Mouse (Mus musculus) myocyte (in vitro differentiated cells): ENCODE measurements around the gene Prkg1. TPM values are rescaled to one million over a fixed set of nuclear protein-coding genes. Genes with fewer than 3 reads are reported as not detected.

Source experiments
- H3K27me3 ChIP-seq: one replicate; pipeline ENCODE4 v1.6.1; 2011; ENCODE audit not compliant: control insufficient read depth, insufficient read depth, insufficient read length
- H3K36me3 ChIP-seq: one replicate; pipeline ENCODE4 v1.6.1; 2011; ENCODE audit not compliant: control insufficient read depth, insufficient read depth
- H3K4me2 ChIP-seq: one replicate; pipeline ENCODE4 v1.6.1; 2011; ENCODE audit warnings: low read depth, control low read depth
- H3K4me3 ChIP-seq: one replicate; pipeline ENCODE4 v1.5.1; 2011; ENCODE audit warnings: mild to moderate bottlenecking, control low read depth, moderate library complexity
- H3K79me2 ChIP-seq: one replicate; pipeline ENCODE4 v1.6.1; 2011; ENCODE audit not compliant: control insufficient read depth, insufficient read depth
- H3ac ChIP-seq: one replicate; pipeline ENCODE4 v1.6.1; 2011; ENCODE audit not compliant: control insufficient read depth, insufficient read length
- CEBPB ChIP-seq: IDR thresholded peaks from 2 replicates; pipeline ENCODE4 v1.6.1; 2011; ENCODE audit warnings: mild to moderate bottlenecking, moderate library complexity; ENCODE audit not compliant: poor library complexity, insufficient read depth, severe bottlenecking
- E2F4 ChIP-seq: IDR thresholded peaks from one replicate; pipeline ENCODE4 v1.6.1; 2011; ENCODE audit warnings: mild to moderate bottlenecking, control low read depth, moderate library complexity; ENCODE audit not compliant: insufficient read depth
- MAX ChIP-seq: IDR thresholded peaks from one replicate; pipeline ENCODE4 v1.6.1; 2011; ENCODE audit warnings: low read depth, mild to moderate bottlenecking, control low read depth
- MYOD1 ChIP-seq, 3 experiments: IDR thresholded peaks; one replicate each; pipeline ENCODE4 v1.6.1; 2011; ENCODE audit warnings: control low read depth in 2 of 3, low read depth in 2 of 3, mild to moderate bottlenecking in 2 of 3, moderate library complexity in 1 of 3; ENCODE audit not compliant: insufficient read length in 2 of 3, control insufficient read depth in 1 of 3
- MYOG ChIP-seq, 3 experiments: IDR thresholded peaks; one replicate each; pipeline ENCODE4 v1.6.1; 2011; ENCODE audit warnings: control low read depth in 2 of 3, low read depth in 2 of 3, mild to moderate bottlenecking in 2 of 3; ENCODE audit not compliant: insufficient read length in 2 of 3, control insufficient read depth in 1 of 3, insufficient read depth in 1 of 3
- POLR2A ChIP-seq: IDR thresholded peaks from one replicate; pipeline ENCODE4 v1.6.1; 2011; ENCODE audit warnings: low read depth, mild to moderate bottlenecking, control low read depth, moderate library complexity; ENCODE audit not compliant: insufficient read length
- POLR2AphosphoS2 ChIP-seq: IDR thresholded peaks from one replicate; pipeline ENCODE4 v1.6.1; 2011; ENCODE audit warnings: low read depth, control low read depth; ENCODE audit not compliant: insufficient read length
- REST ChIP-seq: IDR thresholded peaks from one replicate; pipeline ENCODE4 v1.6.1; 2011; ENCODE audit warnings: mild to moderate bottlenecking, control low read depth, moderate library complexity; ENCODE audit not compliant: insufficient read depth, insufficient read length
- SRF ChIP-seq: IDR thresholded peaks from one replicate; pipeline ENCODE4 v1.6.1; 2011; ENCODE audit warnings: low read depth; ENCODE audit not compliant: control insufficient read depth, insufficient read length
- TCF12 ChIP-seq: IDR thresholded peaks from one replicate; pipeline ENCODE4 v1.6.1; 2011; ENCODE audit warnings: mild to moderate bottlenecking, control low read depth; ENCODE audit not compliant: poor library complexity, insufficient read depth, severe bottlenecking
- TCF3 ChIP-seq: IDR thresholded peaks from one replicate; pipeline ENCODE4 v1.6.1; 2011; ENCODE audit warnings: low read depth, control low read depth; ENCODE audit not compliant: insufficient read length
- USF1 ChIP-seq: IDR thresholded peaks from one replicate; pipeline ENCODE4 v1.6.1; 2011; ENCODE audit warnings: low read depth, mild to moderate bottlenecking, control low read depth, moderate library complexity
- polyA plus RNA-seq: library from polyadenylated mRNA; unstranded; fragments of >200 nt; fragmentation: generic; extraction: Trizol; gene quantifications from one replicate; pipeline ENCODE4 v1.2.1, GENCODE M21; 2012; ENCODE audit warnings: missing spikeins

Prkg1 gene
- polyA plus RNA-seq, 1 experiment, result 1.7 TPM

DNA sequence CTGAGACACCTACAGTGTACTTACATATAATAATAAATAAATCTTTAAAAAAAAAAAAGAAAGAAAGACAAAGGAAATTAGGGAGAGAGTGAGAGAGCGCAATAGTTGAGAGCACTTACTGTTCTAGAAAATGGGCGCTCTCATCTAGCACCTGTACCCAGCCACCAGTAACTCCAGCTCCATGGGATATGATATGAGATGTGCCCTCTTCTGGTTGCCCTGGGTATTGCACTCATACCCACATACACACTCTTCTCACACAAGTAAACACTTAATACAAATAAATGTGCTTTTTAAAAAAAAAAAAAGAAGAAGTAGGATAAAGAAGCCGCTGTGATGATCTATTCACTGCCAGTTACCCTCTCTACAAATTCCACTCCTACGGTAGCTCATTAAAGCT is 718.2 kb downstream of the Prkg1 start:
- TF ChIP-seq TCF3 (no peak), E2F4 (no peak), SRF (no peak), MYOG (IDR thresholded peaks at IDR 0.05; ENCODE audit: control insufficient read depth in 1 of 3, insufficient read depth in 1 of 3, insufficient read length in 2 of 3, low read depth in 2 of 3) (no peak), POLR2AphosphoS2 (no peak), CEBPB (no peak), TCF12 (no peak), REST (no peak), POLR2A (no peak), MAX (no peak), USF1 (no peak), MYOD1 (IDR thresholded peaks at IDR 0.05; ENCODE audit: control insufficient read depth in 1 of 3, insufficient read length in 2 of 3, low read depth in 2 of 3) (no peak)
- Histone ChIP-seq H3K36me3 (no peaks in the 10 kb centered on the region), H3K4me3 (no peak overlapping the region), H3K79me2 (no peaks in the 10 kb centered on the region), H3K27me3 (no peaks in the 10 kb centered on the region), H3K4me2 (no peak overlapping the region), H3ac (no peak overlapping the region)

DNA sequence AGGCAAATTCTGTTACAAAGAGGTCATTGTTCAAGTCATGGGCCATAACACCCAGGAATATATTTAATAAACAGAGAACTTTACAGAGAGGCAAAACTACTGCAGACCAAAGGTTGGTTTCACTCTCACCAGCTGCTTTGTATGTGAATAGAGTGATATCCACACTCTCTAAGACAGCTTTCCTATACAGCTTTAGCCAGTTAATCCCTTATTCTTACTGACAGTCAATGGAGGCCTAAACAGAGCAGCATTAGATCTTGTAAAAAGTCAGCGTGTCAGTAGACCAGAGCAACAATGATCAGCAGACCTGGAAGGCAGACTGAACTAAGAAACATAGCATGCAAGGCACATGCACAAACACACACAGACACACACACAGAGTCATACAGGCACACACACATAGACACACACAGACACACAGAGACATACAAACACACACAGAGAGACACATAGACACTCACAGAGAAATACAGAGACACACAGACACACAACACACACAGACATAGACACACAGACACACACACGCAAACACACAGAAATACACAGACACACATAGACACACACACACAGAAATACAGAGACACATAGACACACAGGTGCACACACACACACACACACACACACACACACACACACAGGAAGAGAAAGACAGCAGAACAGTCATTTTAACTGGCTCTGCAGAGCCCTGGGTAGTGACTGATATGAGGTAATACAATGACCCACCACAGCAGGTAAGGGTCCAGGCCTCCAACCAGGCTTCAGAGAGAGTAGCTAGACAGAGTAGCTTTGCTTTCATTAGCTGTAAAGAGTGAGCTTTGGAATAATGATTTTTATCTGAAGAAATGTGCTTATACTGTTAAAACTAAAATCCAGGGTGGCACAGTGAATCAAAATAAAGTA is 723.6 kb downstream of the Prkg1 start:
- no peak overlapping the region for H3ac ChIP-seq
- H3K27me3 ChIP-seq, result no peaks in the 10 kb centered on the region
- no peak overlapping the region for H3K4me2 ChIP-seq
- no peaks in the 10 kb centered on the region for H3K36me3 ChIP-seq
- TF ChIP-seq TCF12 (no peak), SRF (no peak), TCF3 (no peak), CEBPB (no peak), POLR2AphosphoS2 (no peak), MAX (no peak), MYOD1 (IDR thresholded peaks at IDR 0.05; ENCODE audit: control insufficient read depth in 1 of 3, insufficient read length in 2 of 3, low read depth in 2 of 3) (no peak), POLR2A (no peak), E2F4 (no peak), USF1 (no peak), REST (no peak), MYOG (IDR thresholded peaks at IDR 0.05; ENCODE audit: control insufficient read depth in 1 of 3, insufficient read depth in 1 of 3, insufficient read length in 2 of 3, low read depth in 2 of 3) (no peak)
- H3K4me3 ChIP-seq, result no peak overlapping the region
- no peaks in the 10 kb centered on the region for H3K79me2 ChIP-seq

DNA sequence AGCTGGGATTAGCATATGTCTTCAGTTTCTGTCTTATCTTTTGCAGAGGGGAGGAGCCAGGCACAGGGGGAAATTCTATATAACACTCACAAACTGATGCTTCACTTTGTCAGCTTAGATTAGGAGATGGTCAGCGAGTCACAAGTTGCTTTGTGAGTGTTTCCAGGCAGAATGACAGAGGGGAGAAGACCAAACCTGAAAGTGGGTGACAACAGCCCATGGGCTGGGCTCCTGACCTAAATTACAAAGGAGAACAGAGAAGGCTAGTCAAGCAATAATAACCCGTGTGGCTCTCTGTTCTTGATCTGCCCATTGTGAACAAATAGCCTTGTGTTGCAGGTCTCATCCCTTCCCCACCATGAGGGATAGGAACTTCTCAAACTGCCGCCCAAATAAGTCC is 725.9 kb downstream of the Prkg1 start:
- Histone ChIP-seq H3ac (no peak overlapping the region), H3K79me2 (no peaks in the 10 kb centered on the region), H3K4me2 (no peak overlapping the region), H3K4me3 (no peak overlapping the region), H3K27me3 (no peaks in the 10 kb centered on the region), H3K36me3 (no peaks in the 10 kb centered on the region)
- no peak for TF ChIP-seq USF1
- no peak for TF ChIP-seq POLR2A
- TF ChIP-seq MYOD1 (IDR thresholded peaks at IDR 0.05; ENCODE audit: control insufficient read depth in 1 of 3, insufficient read length in 2 of 3, low read depth in 2 of 3), result no peak
- no peak for TF ChIP-seq POLR2AphosphoS2
- TF ChIP-seq E2F4, result no peak
- TF ChIP-seq MYOG (IDR thresholded peaks at IDR 0.05; ENCODE audit: control insufficient read depth in 1 of 3, insufficient read depth in 1 of 3, insufficient read length in 2 of 3, low read depth in 2 of 3), result no peak

DNA sequence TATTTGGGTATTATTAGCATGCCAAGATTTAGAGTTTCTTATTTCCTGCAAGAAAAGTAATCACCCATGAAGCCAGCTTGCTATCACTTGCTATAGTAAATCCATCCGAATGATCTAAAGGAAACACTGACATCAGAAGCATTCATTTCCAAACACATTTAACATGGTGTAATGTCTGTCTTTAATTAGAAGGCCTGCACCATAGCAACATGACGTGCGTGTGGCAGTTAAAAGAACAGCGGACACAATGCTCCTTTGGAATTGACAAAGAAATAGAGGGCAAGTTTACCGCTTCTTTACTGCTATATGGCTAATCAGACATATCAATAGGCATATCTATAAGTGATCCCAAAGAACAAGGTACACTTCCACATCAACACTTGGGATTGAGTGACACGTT is 733.2 kb downstream of the Prkg1 start:
- Histone ChIP-seq H3K4me2 (no peak overlapping the region), H3ac (no peak overlapping the region), H3K4me3 (no peak overlapping the region), H3K27me3 (no peaks in the 10 kb centered on the region), H3K79me2 (no peaks in the 10 kb centered on the region), H3K36me3 (no peaks in the 10 kb centered on the region)
- no peak for TF ChIP-seq MAX
- TF ChIP-seq SRF, result no peak
- no peak for TF ChIP-seq E2F4
- TF ChIP-seq POLR2AphosphoS2, result no peak
- no peak for TF ChIP-seq CEBPB
- TF ChIP-seq MYOD1 (IDR thresholded peaks at IDR 0.05; ENCODE audit: control insufficient read depth in 1 of 3, insufficient read length in 2 of 3, low read depth in 2 of 3), result no peak
- TF ChIP-seq POLR2A, result no peak
- no peak for TF ChIP-seq TCF3
- TF ChIP-seq USF1, result no peak

DNA sequence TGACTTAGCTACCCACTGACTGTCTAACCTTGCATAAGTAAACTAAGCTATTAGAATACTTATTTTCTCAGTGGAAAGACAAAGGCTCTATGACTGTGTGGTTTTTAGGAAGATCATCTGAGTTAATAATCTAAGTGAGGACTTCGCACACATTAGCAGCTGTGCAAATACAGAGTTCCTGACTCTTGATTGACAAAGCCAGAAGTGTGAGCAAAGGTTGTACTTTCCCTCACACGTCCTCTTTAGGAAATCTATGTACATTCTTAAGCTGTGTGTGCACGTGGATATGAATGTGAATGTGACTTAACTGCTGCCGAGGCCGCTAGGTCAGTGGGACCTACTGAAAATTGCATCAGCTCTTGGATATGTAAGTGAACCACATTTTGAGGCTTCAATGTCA is 738.0 kb downstream of the Prkg1 start:
- Histone ChIP-seq H3K4me3 (no peak overlapping the region), H3K4me2 (peak overlapping the region; percentile 1), H3ac (no peak overlapping the region), H3K36me3 (no peaks in the 10 kb centered on the region), H3K79me2 (no peaks in the 10 kb centered on the region), H3K27me3 (no peaks in the 10 kb centered on the region)
- TF ChIP-seq REST, result no peak
- no peak for TF ChIP-seq MAX
- no peak for TF ChIP-seq TCF12
- TF ChIP-seq SRF, result peak; percentile 54
- TF ChIP-seq POLR2AphosphoS2, result no peak
- TF ChIP-seq USF1, result no peak
- TF ChIP-seq MYOG (IDR thresholded peaks at IDR 0.05; ENCODE audit: control insufficient read depth in 1 of 3, insufficient read depth in 1 of 3, insufficient read length in 2 of 3, low read depth in 2 of 3), result no peak
- peak; percentile 39 to 85 (median 58) for TF ChIP-seq MYOD1 (IDR thresholded peaks at IDR 0.05; ENCODE audit: control insufficient read depth in 1 of 3, insufficient read length in 2 of 3, low read depth in 2 of 3)
